Mouse (Mus musculus): ENCODE measurements around the gene Cd55b. TPM values are rescaled to one million over a fixed set of nuclear protein-coding genes. Genes with fewer than 3 reads are reported as not detected.
"Not testable (repeated sequence)": the region's sequence is repeated elsewhere in the genome, so short reads cannot be mapped to it uniquely, and the experiment has no call there.

Cd55b gene
- not detected in 2 replicates for polyA plus RNA-seq (2015; fragmentation: Nextera tagmentation; extraction: Ambion mirVana)

DNA sequence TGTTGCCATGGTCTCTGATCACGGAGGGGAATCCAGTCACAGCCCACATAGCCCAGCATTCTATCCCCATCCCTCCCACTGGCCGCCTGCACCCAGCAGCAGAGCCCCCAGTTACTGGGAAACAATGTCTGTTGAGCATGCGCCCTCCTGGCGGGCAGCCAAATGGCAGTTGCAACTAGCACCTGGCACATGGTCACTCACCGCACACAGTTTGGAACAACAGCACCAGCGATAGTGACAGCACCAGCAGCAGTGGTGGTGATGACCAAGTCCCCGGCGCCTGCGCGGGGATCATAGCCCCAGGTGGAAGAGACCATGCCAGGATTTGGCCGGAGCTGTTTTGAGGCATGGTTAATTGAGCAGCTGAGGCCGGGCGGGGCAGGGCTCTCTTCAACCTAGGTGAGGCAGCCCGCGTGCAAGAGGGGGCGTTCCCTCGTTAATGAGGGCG is at the start of gene Cd55b:
TSS of gene Cd55b (minus strand) at position 346 of the 448 bp plus-strand sequence.
- H3K4me1 ChIP-seq: no peaks in the 10 kb centered on the region
- no peaks in the 10 kb centered on the region for H3K9me3 ChIP-seq
- no peak within 1 kb of the TSS for H3K27ac ChIP-seq
- 67% methylated on average over 18 of the region's 18 CpGs for WGBS
- ATAC-seq (replicated peaks): no peak
- no peaks in the 10 kb centered on the region for H3K27me3 ChIP-seq (replicated peaks)
- no peak within 1 kb of the TSS for H3K9ac ChIP-seq
- no peak within 1 kb of the TSS for H3K4me2 ChIP-seq
- no peak within 1 kb of the TSS for H3K4me3 ChIP-seq
- no peaks in the 10 kb centered on the region for H3K36me3 ChIP-seq (replicated peaks)

DNA sequence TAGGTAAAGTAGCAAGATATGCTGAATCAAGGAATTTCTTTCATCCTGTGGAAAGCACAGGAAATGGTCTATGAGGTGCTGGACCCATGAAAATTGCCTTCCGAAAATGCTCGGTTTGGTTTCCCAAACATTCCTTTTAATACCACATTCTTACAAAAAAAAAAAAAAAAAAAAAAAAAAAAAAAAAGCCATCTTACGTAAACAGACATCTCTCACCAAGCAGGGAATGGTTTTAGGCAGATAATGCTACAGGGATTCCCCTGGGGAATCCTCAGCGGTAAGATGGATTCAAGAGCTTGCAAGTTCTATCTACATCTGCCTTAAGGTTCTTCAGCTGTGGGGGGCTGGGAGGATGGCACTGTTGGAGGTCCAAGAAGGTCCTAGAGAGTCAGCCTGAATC is 47.3 kb upstream of the Cd55b start:
- no peaks in the 10 kb centered on the region for H3K4me1 ChIP-seq
- H3K36me3 ChIP-seq (replicated peaks): no peaks in the 10 kb centered on the region
- no peak overlapping the region for H3K4me3 ChIP-seq
- H3K27ac ChIP-seq: no peak overlapping the region
- H3K4me2 ChIP-seq: no peak overlapping the region
- 84% methylated on average over 4 of the region's 4 CpGs for WGBS
- no peaks in the 10 kb centered on the region for H3K27me3 ChIP-seq (replicated peaks)
- no peak overlapping the region for H3K9ac ChIP-seq
- H3K9me3 ChIP-seq: no peaks in the 10 kb centered on the region
- no peak for ATAC-seq (replicated peaks)

DNA sequence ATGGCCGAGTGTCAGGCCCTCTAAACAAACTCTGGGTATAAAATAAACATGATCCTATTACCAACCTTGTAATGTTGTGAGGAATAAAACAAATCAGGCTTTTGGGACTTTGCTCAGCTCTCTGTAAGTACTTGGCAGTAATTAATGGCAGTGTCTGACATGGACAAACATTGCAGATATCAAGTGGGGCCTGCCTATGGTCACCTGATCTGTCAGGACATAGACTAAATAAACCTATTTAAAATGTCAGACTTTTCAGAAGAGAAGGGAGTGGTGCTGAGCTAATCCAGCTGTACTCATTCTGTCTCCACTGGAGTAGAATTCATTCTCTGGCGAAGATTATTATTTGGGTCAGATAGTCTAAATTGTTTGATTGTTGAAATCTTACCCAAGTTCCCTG is 44.6 kb upstream of the Cd55b start:
- no peaks in the 10 kb centered on the region for H3K36me3 ChIP-seq (replicated peaks)
- ATAC-seq (replicated peaks): no peak
- 78% methylated on average over 2 of the region's 2 CpGs for WGBS
- no peak overlapping the region for H3K9ac ChIP-seq
- H3K9me3 ChIP-seq: no peaks in the 10 kb centered on the region
- no peak overlapping the region for H3K4me2 ChIP-seq
- H3K4me3 ChIP-seq: no peak overlapping the region
- no peaks in the 10 kb centered on the region for H3K27me3 ChIP-seq (replicated peaks)
- H3K27ac ChIP-seq: no peak overlapping the region
- H3K4me1 ChIP-seq: no peaks in the 10 kb centered on the region

DNA sequence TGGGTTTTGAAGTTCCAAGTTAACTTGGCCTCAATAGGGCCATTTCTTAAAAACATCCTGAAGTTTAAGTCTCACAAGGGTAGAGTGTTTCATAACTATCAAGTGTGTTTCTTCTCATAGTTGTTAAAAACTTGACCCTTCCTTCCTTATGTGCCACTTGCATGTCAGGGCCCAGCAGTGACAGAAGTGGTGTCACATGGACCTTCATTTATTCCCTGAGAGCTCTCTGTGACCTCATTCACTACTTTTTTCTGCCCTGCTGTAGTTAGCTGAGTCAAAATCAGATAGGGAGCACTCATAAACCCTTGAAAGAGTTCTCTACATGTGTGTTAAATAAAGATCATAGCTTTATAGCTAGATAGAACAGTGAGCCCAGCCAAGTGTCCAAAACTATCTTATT is 41.4 kb upstream of the Cd55b start:
- ATAC-seq (replicated peaks): no peak
- Histone ChIP-seq H3K4me1 (no peaks in the 10 kb centered on the region), H3K4me3 (no peak overlapping the region), H3K36me3 (replicated peaks) (no peaks in the 10 kb centered on the region), H3K27me3 (replicated peaks) (no peaks in the 10 kb centered on the region), H3K9ac (no peak overlapping the region), H3K27ac (no peak overlapping the region), H3K4me2 (no peak overlapping the region; the same call in 1 of the 2 replicates), H3K9me3 (no peaks in the 10 kb centered on the region)

DNA sequence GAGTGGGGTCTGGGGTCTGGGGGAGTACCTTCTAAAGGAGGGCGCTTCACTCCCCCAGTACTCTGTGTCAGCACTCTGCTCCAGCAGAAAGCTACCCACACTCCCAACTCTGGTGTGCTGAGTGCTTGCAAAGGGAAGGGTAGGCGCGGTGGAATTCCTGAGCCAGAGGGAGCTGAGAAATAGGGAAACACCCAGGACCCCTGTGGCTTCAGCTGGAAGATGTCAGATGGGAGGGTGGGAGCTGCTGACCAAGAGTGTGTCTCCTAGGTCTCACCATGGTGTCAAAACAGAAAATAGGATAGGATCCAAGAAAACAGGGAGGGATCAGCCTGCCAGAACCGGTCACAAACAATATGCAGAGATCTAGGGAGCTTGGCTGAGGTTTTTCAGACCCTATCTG is 40.1 kb upstream of the Cd55b start:
- no peaks in the 10 kb centered on the region for H3K36me3 ChIP-seq (replicated peaks)
- peak; percentile 91 for ATAC-seq (replicated peaks)
- H3K27me3 ChIP-seq (replicated peaks): no peaks in the 10 kb centered on the region
- H3K4me2 ChIP-seq: peak overlapping the region; percentile 83
- H3K27ac ChIP-seq: peak overlapping the region; percentile 80
- H3K4me1 ChIP-seq: no peaks in the 10 kb centered on the region
- no peaks in the 10 kb centered on the region for H3K9me3 ChIP-seq
- 4% methylated on average over 4 of the region's 4 CpGs for WGBS
- peak overlapping the region; percentile 88 for H3K9ac ChIP-seq
- H3K4me3 ChIP-seq: peak overlapping the region; percentile 90

DNA sequence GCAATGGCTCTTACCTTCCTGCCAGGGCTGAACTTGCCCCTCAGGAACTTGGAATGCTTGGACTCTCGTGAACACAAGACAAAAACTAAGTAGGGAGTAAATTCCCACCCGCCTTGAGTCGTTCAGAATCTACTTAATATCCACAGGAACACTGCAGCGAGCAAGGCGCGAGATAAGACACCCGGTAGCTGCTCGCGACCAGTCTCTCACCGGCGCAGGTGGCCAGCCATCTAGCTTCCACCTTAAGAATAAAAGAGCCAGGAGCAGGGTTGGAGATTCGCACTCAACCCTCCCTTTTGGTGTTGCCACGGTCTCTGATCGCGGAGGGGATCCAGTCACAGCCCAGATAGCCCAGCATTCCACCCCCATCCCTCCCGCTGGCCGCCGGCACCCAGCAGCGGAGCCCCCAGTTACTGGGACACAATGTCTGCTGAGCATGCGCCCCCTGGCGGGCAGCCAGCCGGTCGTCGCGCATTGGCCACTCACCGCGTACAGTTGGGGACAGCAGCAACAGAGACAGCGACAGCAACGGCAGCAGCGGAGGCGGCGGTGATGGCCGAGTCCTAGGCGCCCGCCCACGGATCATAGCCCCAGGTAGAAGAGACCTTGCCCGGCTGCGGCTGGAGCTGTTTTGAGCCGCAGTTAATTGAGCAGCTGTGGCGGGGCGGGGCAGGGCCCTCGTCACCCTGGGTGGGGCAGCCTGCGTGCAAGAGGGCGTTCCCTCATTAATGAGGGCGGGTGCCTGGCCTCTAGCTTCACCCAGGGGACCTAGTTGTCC is 39.5 kb upstream of the Cd55b start, which contains the start of gene Cd55:
TSS of gene Cd55 (minus strand) at position 661 of the 778 bp plus-strand sequence.
- Histone ChIP-seq H3K9ac (peak within 1 kb of the TSS; percentile 88), H3K27ac (peak within 1 kb of the TSS; percentile 80), H3K4me1 (no peaks in the 10 kb centered on the region), H3K36me3 (replicated peaks) (no peaks in the 10 kb centered on the region), H3K4me3 (peak within 1 kb of the TSS; percentile 90), H3K4me2 (peak within 1 kb of the TSS; percentile 83), H3K27me3 (replicated peaks) (no peaks in the 10 kb centered on the region), H3K9me3 (no peaks in the 10 kb centered on the region)
- WGBS: under 1% methylated on average over 45 of the region's 45 CpGs
- ATAC-seq (replicated peaks): peak; percentile 97

DNA sequence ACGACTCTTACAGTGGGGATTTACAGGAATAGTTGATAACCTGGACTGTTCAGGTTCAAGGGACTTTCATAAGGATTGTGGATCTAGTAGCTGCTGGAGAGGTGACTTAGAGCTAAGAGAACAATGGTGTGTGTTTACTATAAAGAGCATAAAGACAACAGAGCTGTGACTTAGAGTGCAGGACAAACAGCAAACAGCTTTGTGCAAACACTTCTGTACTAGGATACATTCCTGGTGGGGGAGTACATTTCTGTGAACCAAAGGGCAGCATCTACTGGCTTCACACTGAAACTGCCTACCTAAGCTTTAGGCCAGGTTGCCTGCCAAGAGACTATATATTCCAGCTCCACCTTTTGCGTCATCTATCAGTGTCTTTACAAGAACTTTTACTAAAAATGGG is 32.3 kb upstream of the Cd55b start:
- no peak for ATAC-seq (replicated peaks)
- H3K36me3 ChIP-seq (replicated peaks): no peaks in the 10 kb centered on the region
- 94% methylated on average over 2 of the region's 2 CpGs for WGBS
- H3K4me3 ChIP-seq: no peak overlapping the region
- H3K4me2 ChIP-seq: no peak overlapping the region
- H3K4me1 ChIP-seq: no peaks in the 10 kb centered on the region
- no peak overlapping the region for H3K27ac ChIP-seq
- no peaks in the 10 kb centered on the region for H3K27me3 ChIP-seq (replicated peaks)
- no peak overlapping the region for H3K9ac ChIP-seq
- no peaks in the 10 kb centered on the region for H3K9me3 ChIP-seq

DNA sequence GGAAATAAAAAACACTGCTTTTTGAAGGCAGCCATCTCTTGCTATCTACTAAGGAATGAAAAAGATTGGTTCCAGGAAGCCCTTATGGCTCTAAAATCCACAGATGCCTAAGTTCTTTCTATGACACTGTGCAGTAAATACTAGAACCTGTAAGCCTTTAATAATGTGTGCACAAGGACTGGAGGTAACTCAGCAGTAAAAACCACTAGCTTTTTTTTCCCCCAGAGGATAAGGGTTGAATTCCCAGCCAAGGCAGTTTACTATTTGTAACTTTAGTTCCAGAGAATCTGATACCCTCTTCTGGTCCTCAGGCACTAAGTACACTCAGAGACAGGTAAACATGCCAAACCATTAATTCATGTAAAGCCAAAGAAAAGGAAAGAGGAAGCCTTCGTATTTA is 20.1 kb upstream of the Cd55b start:
- not testable (repeated sequence) for H3K27ac ChIP-seq; H3K27me3 ChIP-seq (replicated peaks); H3K9me3 ChIP-seq; H3K4me1 ChIP-seq; H3K4me3 ChIP-seq; H3K9ac ChIP-seq; H3K36me3 ChIP-seq (replicated peaks); ATAC-seq (replicated peaks); H3K4me2 ChIP-seq
- WGBS: 83% methylated on average over 1 of the region's 1 CpGs

DNA sequence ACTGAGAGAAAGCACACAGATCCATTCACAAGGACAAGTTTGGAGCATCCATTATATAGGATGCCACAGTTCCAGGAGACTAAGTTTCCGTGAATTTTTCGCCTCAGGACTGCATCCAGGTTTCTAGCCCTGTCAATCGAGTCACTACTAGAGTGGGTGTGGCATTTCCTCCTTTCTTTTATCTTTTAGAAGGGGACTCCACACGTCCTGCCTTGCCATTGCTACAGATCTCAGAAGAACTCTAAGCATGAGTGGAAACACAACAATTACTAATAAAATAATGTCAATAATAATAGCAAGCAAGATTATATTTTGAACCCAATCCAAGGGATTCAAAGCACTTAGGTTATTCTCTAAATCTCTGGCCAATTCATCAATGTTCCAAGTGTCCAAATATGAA is 8.1 kb upstream of the Cd55b start:
- Histone ChIP-seq H3K27me3 (replicated peaks) (no peaks in the 10 kb centered on the region), H3K36me3 (replicated peaks) (no peaks in the 10 kb centered on the region), H3K27ac (no peak overlapping the region), H3K4me3 (no peak overlapping the region), H3K9me3 (no peaks in the 10 kb centered on the region), H3K4me2 (no peak overlapping the region), H3K9ac (no peak overlapping the region), H3K4me1 (no peaks in the 10 kb centered on the region)
- no peak for ATAC-seq (replicated peaks)
- WGBS: 78% methylated on average over 4 of the region's 4 CpGs

DNA sequence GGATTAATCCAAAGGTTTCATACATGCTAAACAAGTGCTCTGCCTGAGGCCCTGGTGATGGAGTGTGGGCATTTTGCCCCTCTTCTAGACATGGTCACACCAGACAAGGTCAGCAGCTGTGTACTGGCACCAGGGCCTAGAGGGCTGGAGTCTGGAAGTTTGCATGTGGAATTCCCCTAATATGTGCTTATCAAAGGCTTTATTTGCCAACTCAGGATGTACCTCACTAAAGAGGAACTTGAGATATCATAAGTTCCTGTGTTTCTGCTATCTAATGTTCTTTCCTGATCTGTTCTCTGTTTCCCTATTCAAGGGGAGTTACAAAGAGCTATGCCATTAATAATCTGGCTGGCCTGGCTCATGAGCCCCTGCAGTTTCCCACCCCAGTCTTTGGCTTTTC is 5.9 kb upstream of the Cd55b start:
- not testable (repeated sequence) for H3K9ac ChIP-seq; ATAC-seq (replicated peaks); H3K27me3 ChIP-seq (replicated peaks); H3K4me2 ChIP-seq; H3K27ac ChIP-seq; H3K4me1 ChIP-seq; H3K36me3 ChIP-seq (replicated peaks); H3K9me3 ChIP-seq; H3K4me3 ChIP-seq

DNA sequence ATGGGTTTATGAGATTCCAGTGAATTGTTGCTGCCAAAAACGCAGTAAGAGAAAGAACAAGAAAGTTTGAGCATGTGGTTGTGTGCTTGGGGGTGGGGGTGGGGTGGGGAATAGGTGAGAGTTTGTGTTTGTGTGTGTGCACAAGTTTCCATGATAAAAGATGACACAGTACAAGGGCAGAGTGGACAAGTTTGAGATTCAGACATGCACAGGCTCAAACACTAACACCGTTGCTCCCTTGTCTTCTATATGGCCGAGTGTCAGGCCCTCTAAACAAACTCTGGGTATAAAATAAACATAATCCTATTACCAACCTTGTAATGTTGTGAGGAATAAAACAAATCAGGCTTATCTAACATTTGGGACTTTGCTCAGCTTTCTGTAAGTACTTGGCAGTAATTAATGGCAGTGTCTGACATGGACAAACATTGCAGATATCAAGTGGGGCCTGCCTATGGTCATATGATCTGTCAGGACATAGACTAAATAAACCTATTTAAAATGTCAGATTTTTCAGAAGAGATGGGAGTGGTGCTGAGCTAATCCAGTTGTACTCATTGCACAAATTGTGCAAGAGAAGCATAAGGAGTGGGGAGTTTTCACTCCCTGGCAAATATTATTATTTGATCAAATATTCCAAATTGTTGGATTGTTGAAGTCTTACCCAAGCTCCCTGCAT is 4.5 kb upstream of the Cd55b start:
- ATAC-seq (replicated peaks); H3K27ac ChIP-seq; H3K36me3 ChIP-seq (replicated peaks); H3K27me3 ChIP-seq (replicated peaks); H3K4me1 ChIP-seq; H3K9ac ChIP-seq; H3K4me2 ChIP-seq; H3K4me3 ChIP-seq; H3K9me3 ChIP-seq: not testable (repeated sequence)
- 73% methylated on average over 3 of the region's 3 CpGs for WGBS

DNA sequence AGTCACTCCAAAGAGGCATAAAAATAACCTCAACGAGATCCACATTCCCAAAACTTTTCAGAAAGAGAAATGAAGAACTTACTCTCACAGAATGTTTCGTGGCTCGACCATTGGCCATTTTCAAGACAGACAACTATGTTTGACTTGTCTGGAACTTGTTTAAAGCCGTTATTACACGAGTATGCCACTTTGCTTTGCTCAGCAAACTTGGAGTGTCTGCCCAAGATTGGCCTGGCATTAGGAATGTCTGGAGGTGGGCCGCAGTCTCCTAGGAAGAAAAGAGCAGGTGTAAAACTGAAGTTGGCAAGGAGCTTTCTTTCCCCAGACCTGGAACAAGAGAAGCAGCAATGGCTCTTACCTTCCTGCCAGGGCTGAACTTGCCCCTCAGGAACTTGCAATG is 776 bp downstream of the Cd55b start:
- not testable (repeated sequence) for H3K36me3 ChIP-seq (replicated peaks); H3K9ac ChIP-seq; H3K4me3 ChIP-seq; H3K4me1 ChIP-seq; ATAC-seq (replicated peaks); H3K4me2 ChIP-seq; H3K9me3 ChIP-seq; H3K27me3 ChIP-seq (replicated peaks); H3K27ac ChIP-seq
- WGBS: no CpG with 5 or more reads among the region's 6 CpGs

DNA sequence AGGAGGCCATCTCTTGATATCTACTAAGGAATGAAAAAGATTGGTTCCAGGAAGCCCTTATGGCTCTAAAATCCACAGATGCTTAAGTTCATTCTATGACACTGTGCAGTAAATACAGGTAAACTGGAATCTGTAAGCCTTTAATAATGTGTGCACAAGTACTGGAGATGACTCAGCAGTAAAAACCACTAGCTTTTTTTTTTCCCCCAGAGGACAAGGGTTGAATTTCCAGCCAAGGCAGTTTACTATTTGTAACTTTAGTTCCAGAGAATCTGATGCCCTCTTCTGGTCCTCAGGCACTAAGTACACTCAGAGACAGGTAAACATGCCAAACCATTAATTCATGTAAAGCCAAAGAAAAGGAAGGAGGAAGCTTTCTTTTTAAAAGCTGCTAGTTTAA is 25.7 kb downstream of the Cd55b start:
- H3K27ac ChIP-seq; ATAC-seq (replicated peaks); H3K4me1 ChIP-seq; H3K36me3 ChIP-seq (replicated peaks); H3K4me2 ChIP-seq; H3K4me3 ChIP-seq; H3K9ac ChIP-seq; H3K9me3 ChIP-seq; H3K27me3 ChIP-seq (replicated peaks): not testable (repeated sequence)
